8 mouse cellular contexts compared by ENCODE assay signal in the genomic region with DNA sequence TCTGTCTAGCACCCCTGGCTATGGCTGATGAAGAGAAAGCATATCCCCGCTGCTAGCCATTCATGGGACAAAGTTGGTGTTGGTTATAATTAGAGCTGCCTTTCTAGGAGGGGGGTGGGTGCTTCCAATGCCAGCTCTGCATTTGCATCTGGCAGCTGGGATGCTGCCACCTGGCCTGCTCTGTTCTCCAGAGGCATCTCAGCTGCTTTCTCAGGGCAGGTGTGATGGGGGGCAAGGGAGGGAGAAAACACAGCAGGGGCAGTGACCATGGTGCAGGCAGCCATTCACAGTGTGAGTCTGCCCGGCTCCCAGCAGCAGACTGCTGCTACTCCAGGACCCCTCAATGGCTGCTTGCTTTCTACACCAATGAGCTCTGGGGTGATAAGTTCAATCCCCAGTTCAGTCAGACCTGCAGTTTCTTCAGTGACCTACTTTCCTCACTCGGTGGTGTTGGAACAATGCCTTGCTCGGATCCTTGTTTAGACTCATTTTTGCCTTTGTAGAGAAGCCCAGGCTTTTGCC.
DNase-seq lines count a peak whose midpoint lies in the region.

No protein-coding gene starts in this region.

- DNase-seq in right cerebral cortex, postnatal 10 days (ENCODE audit: low spot score in 2 of 2), result peak; percentile 53 to 65
- no peak for DNase-seq in right cerebral cortex, adult 2 months (ENCODE audit: low spot score in 2 of 2)
- DNase-seq in gastrocnemius, adult 18-20 months (ENCODE audit: low spot score), result peak; percentile 21
- peak; percentile 19 for DNase-seq in heart, postnatal 25 days (ENCODE audit: low spot score)
- peak; percentile 36 for DNase-seq in skeletal muscle tissue, adult 2 months (ENCODE audit: low read depth, low spot score)
- DNase-seq in layer of hippocampus, adult 9-10 months (ENCODE audit: low spot score), result no peak
- no peak for DNase-seq in urinary bladder, adult 18-20 months (ENCODE audit: low spot score in 2 of 2)
- DNase-seq in left cerebral cortex, adult 8-10 months (ENCODE audit: low spot score in 2 of 2), result no peak

- intact Hi-C loops in heart, postnatal 25 days (cut with DNase I), result loop anchor here (5.0 to 10.0 kb wide), 2 partner anchors 74 to 799 kb away; partner anchors contain the start of gene Klf7

Comparison
In these comparisons a context has a peak if more than half of its experiments do, and no peak if none do; other contexts are left out.
1. DNase-seq: peak in right cerebral cortex, postnatal 10 days (2 of 2), gastrocnemius, adult 18-20 months (single experiment), heart, postnatal 25 days (single experiment) and skeletal muscle tissue, adult 2 months (single experiment); none in right cerebral cortex, adult 2 months (0 of 2), layer of hippocampus, adult 9-10 months (single experiment), urinary bladder, adult 18-20 months (0 of 2) and left cerebral cortex, adult 8-10 months (0 of 2).